Mouse (Mus musculus): ENCODE data around the gene Leprot. TPM values are rescaled to one million over a fixed set of nuclear protein-coding genes. Genes with fewer than 3 reads are reported as not detected.

The Leprot gene
- 96.3 and 97.1 TPM in 2 replicates for polyA plus RNA-seq (2015; fragmentation: Nextera tagmentation; extraction: Ambion mirVana)

DNA sequence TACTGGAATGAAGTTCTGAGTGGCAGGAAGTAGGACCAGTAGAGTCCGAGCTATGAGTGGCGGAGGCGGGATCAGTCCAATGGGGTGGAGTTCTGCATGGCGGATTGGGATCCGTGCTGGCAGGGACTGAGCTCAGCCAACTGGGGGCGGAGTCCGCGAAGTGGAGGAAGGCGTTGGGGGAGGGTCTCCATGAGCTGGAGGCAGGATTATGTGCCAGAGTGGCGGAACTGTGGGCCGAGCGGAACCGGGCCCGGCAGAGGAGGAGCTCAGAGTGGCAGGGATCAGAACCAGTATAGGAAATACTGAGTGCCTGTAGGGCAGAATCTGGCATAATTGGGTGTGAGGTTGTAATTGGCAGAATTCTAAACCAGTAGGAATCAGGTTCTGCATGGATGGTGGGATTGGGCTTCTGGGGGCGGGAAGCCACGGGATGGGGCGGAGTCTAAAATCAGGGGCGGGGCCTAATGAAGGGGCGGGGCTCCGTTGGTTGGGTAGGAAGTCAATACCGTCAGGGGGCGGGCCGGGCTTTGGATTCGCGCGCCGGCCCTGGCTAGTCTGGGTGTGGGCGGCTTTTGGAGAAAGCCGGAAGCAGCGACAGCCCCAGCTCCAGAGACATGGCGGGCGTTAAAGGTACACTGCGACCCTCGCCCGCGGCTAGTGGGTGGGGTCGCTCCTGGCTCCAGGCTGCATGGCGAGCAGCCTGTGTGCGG is at the start of gene Leprot:
Gene Leprot, plus strand, starts transcription at position 523 of the 710 bp plus-strand sequence.
- Histone ChIP-seq H3K4me1 (replicated peaks) (0 out of 2 replicates have a peak, but pooled peaks cover 6% of the 10 kb centered on the region), H3K9ac (peak within 1 kb of the TSS; percentile 99), H3K9me3 (no peaks in the 10 kb centered on the region), H3K4me2 (replicated peaks) (peak within 1 kb of the TSS; percentile 77), H3K27me3 (replicated peaks) (no peaks in the 10 kb centered on the region), H3K4me3 (replicated peaks) (peak within 1 kb of the TSS; percentile 83), H3K27ac (peak within 1 kb of the TSS; percentile 93), H3K36me3 (no peaks in the 10 kb centered on the region)
- ATAC-seq: peak; percentile 98
- WGBS: under 1% methylated on average over 37 of the region's 39 CpGs

DNA sequence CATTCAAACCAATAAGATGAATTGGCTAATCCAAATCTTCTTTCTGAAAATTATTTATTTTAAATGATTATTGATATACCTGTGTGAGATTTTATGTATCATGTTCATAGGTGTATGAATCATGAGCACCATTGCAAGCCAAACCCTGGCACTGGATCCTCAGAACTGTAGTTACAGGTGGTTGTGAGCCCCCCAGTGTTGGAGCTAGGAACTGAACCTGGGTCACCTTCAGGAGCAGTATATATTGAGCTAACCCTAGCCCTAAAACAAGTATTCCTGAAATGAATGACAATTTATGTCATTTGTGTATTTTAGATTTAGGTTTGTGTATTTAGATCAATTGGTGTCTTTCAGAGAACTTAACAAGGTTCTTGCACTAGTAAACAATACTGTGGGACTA is 45.8 kb upstream of the Leprot start:
- no peaks in the 10 kb centered on the region for H3K36me3 ChIP-seq
- H3K4me2 ChIP-seq (replicated peaks): no peak overlapping the region
- no peaks in the 10 kb centered on the region for H3K27me3 ChIP-seq (replicated peaks)
- H3K4me3 ChIP-seq (replicated peaks): no peak overlapping the region
- H3K9me3 ChIP-seq: no peaks in the 10 kb centered on the region
- H3K9ac ChIP-seq: no peak overlapping the region
- H3K4me1 ChIP-seq (replicated peaks): no peaks in the 10 kb centered on the region
- no peak overlapping the region for H3K27ac ChIP-seq
- ATAC-seq: no peak

DNA sequence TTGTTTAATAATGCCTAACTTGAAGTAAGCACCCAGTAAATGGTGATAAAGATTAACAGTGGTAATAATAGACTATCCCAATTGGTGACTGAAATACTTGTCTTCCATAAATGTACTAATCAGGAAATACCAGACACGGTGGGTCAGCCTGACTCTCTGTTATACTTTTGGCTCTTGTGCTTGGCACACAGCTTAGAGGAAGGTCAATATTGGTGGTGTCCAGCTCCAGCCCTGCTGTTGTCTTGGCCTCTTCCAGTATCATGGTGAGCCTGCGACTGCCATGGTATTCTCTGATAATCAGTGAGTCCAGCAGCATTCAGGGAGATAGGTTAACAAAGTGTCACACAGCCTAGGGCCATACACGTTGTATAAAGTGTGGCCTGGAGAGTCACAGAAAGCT is 43.9 kb upstream of the Leprot start:
- Histone ChIP-seq H3K27ac (no peak overlapping the region), H3K4me3 (replicated peaks) (no peak overlapping the region), H3K27me3 (replicated peaks) (no peaks in the 10 kb centered on the region), H3K9ac (no peak overlapping the region), H3K4me2 (replicated peaks) (no peak overlapping the region), H3K9me3 (no peaks in the 10 kb centered on the region), H3K4me1 (replicated peaks) (no peaks in the 10 kb centered on the region), H3K36me3 (no peaks in the 10 kb centered on the region)
- ATAC-seq: no peak
- 80% methylated on average over 3 of the region's 3 CpGs for WGBS

DNA sequence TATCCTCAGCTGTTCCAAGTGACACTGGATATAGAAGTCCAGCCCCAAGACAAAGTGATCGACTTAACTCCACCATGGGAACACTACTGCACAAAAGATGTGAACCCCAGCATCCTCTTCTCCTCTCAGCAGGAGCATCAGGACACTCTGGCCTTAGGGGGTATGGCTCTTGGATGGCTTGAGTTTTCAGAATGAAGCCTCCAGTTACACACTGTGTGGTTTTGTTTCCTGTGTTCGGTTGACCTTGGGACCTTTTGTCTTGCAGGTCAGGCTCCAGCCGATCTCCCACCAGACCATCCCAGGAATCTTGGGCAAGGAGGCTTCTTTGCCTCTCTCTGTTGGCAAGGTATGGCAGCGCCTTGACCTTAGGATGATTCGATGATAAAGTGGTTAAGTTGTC is 31.0 kb upstream of the Leprot start:
- Histone ChIP-seq H3K36me3 (no peaks in the 10 kb centered on the region), H3K27ac (no peak overlapping the region), H3K4me1 (replicated peaks) (no peaks in the 10 kb centered on the region), H3K9me3 (no peaks in the 10 kb centered on the region), H3K9ac (no peak overlapping the region), H3K4me2 (replicated peaks) (no peak overlapping the region), H3K4me3 (replicated peaks) (no peak overlapping the region), H3K27me3 (replicated peaks) (no peaks in the 10 kb centered on the region)
- 90% methylated on average over 5 of the region's 5 CpGs for WGBS
- no peak for ATAC-seq

DNA sequence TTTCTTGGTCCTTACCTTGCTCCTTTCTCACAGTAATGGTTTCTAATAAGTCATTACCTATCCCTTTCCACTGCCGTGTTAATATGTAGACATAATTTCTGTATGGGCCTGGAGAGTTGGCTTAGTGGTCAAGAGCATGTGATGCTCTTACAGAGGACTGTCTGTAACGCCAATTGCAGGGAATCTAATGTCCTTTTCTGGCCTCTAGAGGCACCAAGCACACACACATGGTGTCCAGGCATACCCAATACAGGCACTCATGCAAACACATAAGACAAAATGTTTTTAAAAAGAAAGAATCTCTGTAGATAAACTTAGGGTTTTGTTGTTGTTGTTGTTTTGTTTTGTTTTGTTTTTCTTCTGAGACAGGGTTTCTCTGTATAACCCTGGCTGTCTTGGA is 29.8 kb upstream of the Leprot start:
- no peak overlapping the region for H3K4me2 ChIP-seq (replicated peaks)
- no peak for ATAC-seq

DNA sequence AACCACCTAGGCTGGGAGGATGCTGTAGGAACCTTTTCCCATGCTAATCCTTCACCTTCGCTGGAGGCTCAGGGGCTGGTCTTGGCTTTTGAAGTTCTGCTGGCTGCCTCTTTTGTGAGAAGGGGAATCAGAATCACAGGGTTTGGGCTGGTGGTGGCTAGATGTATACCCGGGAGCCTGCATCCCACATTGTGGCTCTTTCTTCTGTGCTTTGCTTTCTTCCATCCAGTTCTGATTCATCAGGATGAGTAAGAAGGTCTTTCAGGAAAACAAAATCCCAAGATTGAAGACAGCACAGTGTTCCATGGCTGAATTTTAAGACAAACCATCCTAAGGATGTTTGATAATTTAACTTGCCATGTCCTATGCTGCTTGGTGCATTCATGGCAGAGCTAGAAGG is 27.3 kb upstream of the Leprot start:
- H3K27me3 ChIP-seq (replicated peaks): no peaks in the 10 kb centered on the region
- H3K4me2 ChIP-seq (replicated peaks): no peak overlapping the region
- no peak for ATAC-seq
- no peaks in the 10 kb centered on the region for H3K4me1 ChIP-seq (replicated peaks)
- WGBS: 61% methylated on average over 2 of the region's 2 CpGs
- no peaks in the 10 kb centered on the region for H3K9me3 ChIP-seq
- no peak overlapping the region for H3K9ac ChIP-seq
- no peak overlapping the region for H3K27ac ChIP-seq
- no peak overlapping the region for H3K4me3 ChIP-seq (replicated peaks)
- no peaks in the 10 kb centered on the region for H3K36me3 ChIP-seq

More for the DNA sequence above, 29.8 kb upstream of the Leprot start:
- Histone ChIP-seq H3K9ac (no peak overlapping the region), H3K27ac (no peak overlapping the region), H3K27me3 (replicated peaks) (no peaks in the 10 kb centered on the region), H3K36me3 (no peaks in the 10 kb centered on the region), H3K9me3 (no peaks in the 10 kb centered on the region), H3K4me3 (replicated peaks) (no peak overlapping the region), H3K4me1 (replicated peaks) (no peaks in the 10 kb centered on the region)
- 66% methylated on average over 2 of the region's 2 CpGs for WGBS

DNA sequence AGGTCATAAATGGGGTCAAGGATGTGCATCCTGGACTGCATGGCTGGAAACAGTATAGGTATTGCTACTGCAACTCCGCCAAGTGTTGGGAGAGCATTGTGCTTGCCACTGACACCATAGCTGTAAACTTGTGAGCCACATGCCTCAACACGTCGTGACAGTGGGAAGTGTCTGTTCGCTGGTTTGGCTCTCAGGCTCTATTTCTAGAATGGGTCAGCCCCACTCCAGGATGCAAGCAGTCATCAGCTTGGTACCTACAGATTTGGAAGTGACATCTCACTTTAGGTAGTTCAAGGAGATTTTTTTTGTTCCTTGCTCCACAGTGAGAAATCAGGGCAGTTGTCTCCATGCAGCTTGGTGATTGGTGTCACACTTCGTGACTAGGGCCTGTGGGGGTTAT is 26.3 kb upstream of the Leprot start:
- ATAC-seq: no peak
- no peaks in the 10 kb centered on the region for H3K27me3 ChIP-seq (replicated peaks)
- 89% methylated on average over 5 of the region's 5 CpGs for WGBS

DNA sequence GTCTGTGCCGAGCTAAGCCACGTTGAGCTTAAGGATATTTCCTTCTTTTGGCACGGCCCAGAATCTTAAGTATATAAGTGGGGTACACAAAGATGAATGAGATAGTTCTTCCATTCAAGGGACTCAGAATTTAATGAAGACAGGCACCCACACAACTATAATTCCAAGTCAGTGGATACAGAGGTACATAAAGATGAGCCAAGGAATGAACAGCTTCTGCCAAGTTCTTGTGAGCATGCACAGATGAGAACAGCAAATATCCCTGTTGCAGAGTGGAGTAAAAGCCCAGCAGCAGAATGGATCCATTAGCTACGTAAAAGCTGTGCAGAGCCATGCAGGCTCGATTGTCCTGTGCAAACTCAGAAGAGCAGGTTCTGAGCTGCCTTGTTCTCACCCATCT is 22.2 kb upstream of the Leprot start:
- no peaks in the 10 kb centered on the region for H3K9me3 ChIP-seq
- H3K36me3 ChIP-seq: no peaks in the 10 kb centered on the region
- H3K27me3 ChIP-seq (replicated peaks): no peaks in the 10 kb centered on the region
- no peak overlapping the region for H3K4me3 ChIP-seq (replicated peaks)
- no peak overlapping the region for H3K27ac ChIP-seq
- no peak for ATAC-seq
- no peak overlapping the region for H3K4me2 ChIP-seq (replicated peaks)
- 88% methylated on average over 5 of the region's 5 CpGs for WGBS
- H3K4me1 ChIP-seq (replicated peaks): no peaks in the 10 kb centered on the region
- H3K9ac ChIP-seq: no peak overlapping the region

More for the DNA sequence above, 26.3 kb upstream of the Leprot start:
- H3K27ac ChIP-seq: no peak overlapping the region
- no peak overlapping the region for H3K9ac ChIP-seq
- H3K9me3 ChIP-seq: no peaks in the 10 kb centered on the region
- H3K4me3 ChIP-seq (replicated peaks): no peak overlapping the region
- no peak overlapping the region for H3K4me2 ChIP-seq (replicated peaks)
- no peaks in the 10 kb centered on the region for H3K36me3 ChIP-seq
- H3K4me1 ChIP-seq (replicated peaks): no peaks in the 10 kb centered on the region

DNA sequence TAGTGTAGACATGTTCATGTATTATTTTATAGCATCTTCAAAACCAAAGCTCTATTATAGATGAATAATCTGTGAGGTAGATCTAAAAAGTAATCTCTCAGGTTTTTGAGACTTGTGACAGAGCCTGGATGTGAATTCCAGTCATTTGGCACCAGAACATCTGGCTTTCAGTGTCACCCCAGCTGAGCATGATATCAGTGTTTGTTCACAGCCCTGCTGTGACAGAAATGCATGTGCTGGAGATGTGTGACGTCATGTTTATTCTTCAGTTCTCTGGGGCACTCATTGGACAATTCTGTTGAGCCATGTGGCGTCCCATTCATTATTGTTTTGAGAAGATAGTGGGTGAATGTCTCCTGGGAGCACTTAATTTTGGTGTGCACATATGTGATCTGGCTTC is 11.9 kb upstream of the Leprot start:
- Histone ChIP-seq H3K27ac (no peak overlapping the region), H3K36me3 (no peaks in the 10 kb centered on the region), H3K4me2 (replicated peaks) (no peak overlapping the region), H3K27me3 (replicated peaks) (no peaks in the 10 kb centered on the region), H3K4me3 (replicated peaks) (no peak overlapping the region), H3K9me3 (no peaks in the 10 kb centered on the region), H3K9ac (no peak overlapping the region), H3K4me1 (replicated peaks) (no peaks in the 10 kb centered on the region)
- no peak for ATAC-seq
- 66% methylated on average over 2 of the region's 2 CpGs for WGBS

DNA sequence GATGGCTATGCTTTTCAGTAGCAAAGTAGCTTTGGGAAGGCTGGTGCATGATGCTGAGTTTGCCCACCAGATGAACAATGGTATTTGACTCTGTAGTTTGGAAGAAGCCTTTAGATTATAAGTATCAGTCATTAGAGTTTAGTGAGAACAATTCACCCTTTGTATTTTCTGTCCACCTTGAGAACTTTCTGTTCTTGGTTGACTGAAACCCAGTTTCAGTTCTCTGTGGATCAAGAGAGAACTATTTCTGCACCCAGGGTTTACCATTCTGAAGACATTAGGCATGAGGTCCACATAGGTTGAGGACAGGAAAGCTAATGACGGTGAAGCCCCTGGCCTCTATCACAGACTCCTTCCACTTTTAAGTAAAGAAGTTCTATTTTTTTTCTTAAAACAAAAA is 10.0 kb upstream of the Leprot start:
- H3K4me3 ChIP-seq (replicated peaks): no peak overlapping the region
- H3K27me3 ChIP-seq (replicated peaks): no peaks in the 10 kb centered on the region
- 96% methylated on average over 1 of the region's 1 CpGs for WGBS
- H3K4me2 ChIP-seq (replicated peaks): no peak overlapping the region
- H3K9ac ChIP-seq: no peak overlapping the region
- H3K9me3 ChIP-seq: no peaks in the 10 kb centered on the region
- no peak for ATAC-seq
- H3K36me3 ChIP-seq: no peaks in the 10 kb centered on the region
- H3K27ac ChIP-seq: no peak overlapping the region
- H3K4me1 ChIP-seq (replicated peaks): no peaks in the 10 kb centered on the region

DNA sequence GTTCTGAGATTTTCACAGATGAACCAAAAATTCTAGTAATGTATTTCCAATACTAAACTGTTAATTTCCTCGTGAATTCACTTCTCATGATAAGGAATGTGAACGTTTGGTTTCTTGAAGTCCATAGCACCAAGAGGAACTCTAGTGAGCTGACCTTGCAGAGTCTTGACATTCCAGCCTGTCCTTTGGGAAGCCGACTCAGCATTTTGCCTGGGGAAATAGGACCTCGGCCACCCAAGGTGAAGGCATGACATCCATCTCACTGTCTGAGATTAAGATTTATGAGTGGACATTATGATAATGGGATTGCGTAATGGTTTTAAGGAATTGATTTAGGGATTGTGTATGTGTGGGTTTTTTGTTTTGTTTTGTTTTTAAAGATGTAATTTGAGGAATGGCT is 6.9 kb upstream of the Leprot start:
- Histone ChIP-seq H3K9ac (no peak overlapping the region), H3K27ac (no peak overlapping the region), H3K27me3 (replicated peaks) (no peaks in the 10 kb centered on the region), H3K36me3 (no peaks in the 10 kb centered on the region), H3K4me2 (replicated peaks) (no peak overlapping the region), H3K4me3 (replicated peaks) (no peak overlapping the region), H3K4me1 (replicated peaks) (no peaks in the 10 kb centered on the region), H3K9me3 (no peaks in the 10 kb centered on the region)
- WGBS: 60% methylated on average over 5 of the region's 5 CpGs
- ATAC-seq: no peak

DNA sequence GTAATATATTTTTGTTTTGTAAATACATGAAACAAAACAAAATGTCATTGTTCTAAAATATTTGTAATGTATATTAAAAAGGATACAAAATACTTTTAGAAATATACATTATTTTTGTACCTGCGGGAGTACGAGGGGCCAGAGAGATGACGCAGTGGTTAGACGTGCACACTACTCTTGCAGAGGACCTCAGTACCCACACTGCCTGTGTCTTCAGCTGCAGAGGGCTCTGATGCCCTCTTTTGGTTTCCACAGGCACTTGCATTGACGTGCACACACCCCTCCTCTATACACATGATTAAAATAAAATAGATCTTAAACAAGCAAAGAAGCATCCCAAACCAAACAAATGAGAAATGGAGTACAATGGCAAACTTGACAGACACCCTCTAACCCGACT is 4.8 kb upstream of the Leprot start:
- no peak for ATAC-seq
- 78% methylated on average over 6 of the region's 6 CpGs for whole genome bisulfite sequencing
- H3K27ac ChIP-seq: no peak overlapping the region
- H3K4me3 ChIP-seq (replicated peaks): no peak overlapping the region
- H3K4me2 ChIP-seq (replicated peaks): no peak overlapping the region
- no peaks in the 10 kb centered on the region for H3K9me3 ChIP-seq
- H3K4me1 ChIP-seq (replicated peaks): no peaks in the 10 kb centered on the region
- no peak overlapping the region for H3K9ac ChIP-seq
- no peaks in the 10 kb centered on the region for H3K36me3 ChIP-seq
- H3K27me3 ChIP-seq (replicated peaks): no peaks in the 10 kb centered on the region

DNA sequence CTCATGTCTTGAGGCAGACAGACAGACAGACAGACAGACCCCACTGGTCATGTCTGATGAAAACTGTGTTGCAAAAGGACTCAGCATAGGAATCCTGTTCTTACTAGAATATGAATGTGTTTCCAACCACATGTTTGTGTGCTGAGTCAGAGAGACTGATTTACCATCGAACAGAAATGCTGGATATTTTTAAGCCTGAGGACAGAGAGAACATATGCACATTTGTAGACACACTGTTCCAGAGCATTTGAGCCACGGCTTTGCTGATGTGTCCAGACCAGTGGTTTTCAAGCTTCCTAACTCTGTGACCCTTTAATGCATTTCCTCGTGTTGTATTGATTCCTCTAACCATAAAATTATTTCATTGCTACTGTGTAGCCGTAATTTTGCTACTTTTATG is 4.3 kb upstream of the Leprot start:
- no peak for ATAC-seq
- no peak overlapping the region for H3K4me2 ChIP-seq (replicated peaks)
- WGBS: 70% methylated on average over 4 of the region's 4 CpGs
- no peaks in the 10 kb centered on the region for H3K9me3 ChIP-seq
- H3K4me1 ChIP-seq (replicated peaks): no peaks in the 10 kb centered on the region
- H3K27me3 ChIP-seq (replicated peaks): no peaks in the 10 kb centered on the region
- H3K9ac ChIP-seq: no peak overlapping the region
- H3K4me3 ChIP-seq (replicated peaks): no peak overlapping the region
- H3K27ac ChIP-seq: no peak overlapping the region
- no peaks in the 10 kb centered on the region for H3K36me3 ChIP-seq
